In genomic region chr3:117625257-117626001, GRCm38 (mm10) we compare ENCODE assay signal across 22 mouse cellular contexts. TPM values are rescaled to one million over a fixed set of nuclear protein-coding genes. Genes with fewer than 3 reads are reported as not detected.
"Had no signal": no experiment of that assay in that cellular context is flagged by ENCODE, and none has a peak within 500 bp of the region (broad histone marks: within the 10 kb centered on the region; RNA-seq: fewer than 3 reads in every experiment).

No protein-coding gene starts in this region.

- DNase-seq: kidney, adult 18-20 months; kidney, adult 9 months; kidney, postnatal 14 days; kidney, postnatal 4 days; layer of hippocampus, postnatal 36 days; liver; lung, adult 18-20 months; lung, postnatal 10 days; lung, postnatal 36 days; retina, postnatal 1 day; thymus, adult 18-20 months; thymus, postnatal 4 days had no signal

- H3K27ac ChIP-seq: limb, embryonic 10.5 days; limb, embryonic 13.5 days; liver, embryonic 12.5 days; liver, embryonic 15.5 days; lung, embryonic 15.5 days; midbrain, embryonic 10.5 days; midbrain, embryonic 13.5 days; neural tube, embryonic 12.5 days; neural tube, embryonic 15.5 days had no signal

- ATAC-seq: liver, embryonic 12.5 days; midbrain, embryonic 13.5 days had no signal

- H3K4me2 ChIP-seq: limb, embryonic 13.5 days; liver, embryonic 12.5 days; liver, embryonic 15.5 days; lung, embryonic 15.5 days; midbrain, embryonic 13.5 days; neural tube, embryonic 12.5 days; neural tube, embryonic 15.5 days had no signal

- H3K27me3 ChIP-seq: limb, embryonic 13.5 days; liver, embryonic 12.5 days; liver, embryonic 15.5 days; lung, embryonic 15.5 days; megakaryocyte, embryonic 14.5 days; midbrain, embryonic 13.5 days; neural tube, embryonic 12.5 days; neural tube, embryonic 15.5 days had no signal

- H3K9ac ChIP-seq: limb, embryonic 13.5 days; liver, embryonic 12.5 days; liver, embryonic 15.5 days; lung, embryonic 15.5 days; midbrain, embryonic 13.5 days; neural tube, embryonic 12.5 days; neural tube, embryonic 15.5 days had no signal

- H3K36me3 ChIP-seq: limb, embryonic 10.5 days; limb, embryonic 13.5 days; liver, embryonic 12.5 days; liver, embryonic 15.5 days; lung, embryonic 15.5 days; midbrain, embryonic 10.5 days; midbrain, embryonic 13.5 days; neural tube, embryonic 12.5 days; neural tube, embryonic 15.5 days had no signal

- H3K4me1 ChIP-seq: limb, embryonic 10.5 days; limb, embryonic 13.5 days; liver, embryonic 12.5 days; liver, embryonic 15.5 days; lung, embryonic 15.5 days; megakaryocyte, embryonic 14.5 days; neural tube, embryonic 12.5 days; neural tube, embryonic 15.5 days had no signal

- H3K9me3 ChIP-seq: limb, embryonic 10.5 days; limb, embryonic 13.5 days; liver, embryonic 15.5 days; lung, embryonic 15.5 days; midbrain, embryonic 10.5 days; midbrain, embryonic 13.5 days; neural tube, embryonic 12.5 days; neural tube, embryonic 15.5 days had no signal

- H3K4me3 ChIP-seq: limb, embryonic 10.5 days; limb, embryonic 13.5 days; liver, embryonic 12.5 days; liver, embryonic 15.5 days; lung, embryonic 15.5 days; megakaryocyte, embryonic 14.5 days; midbrain, embryonic 10.5 days; midbrain, embryonic 13.5 days; neural tube, embryonic 12.5 days; neural tube, embryonic 15.5 days had no signal

RNA-seq across cellular contexts. Expression of gene Plppr5, which starts 50.8 kb away (rescaled TPM):
- polyA plus RNA-seq: limb, embryonic 10.5 days; midbrain, embryonic 10.5 days had no signal
